Mouse (Mus musculus): Measurements from ENCODE around the gene Pde12.

Pde12 gene

GRCm38 (mm10) chr14:26643006-26643624 is 26.6 kb downstream of the Pde12 start:
- DNase-seq (ENCODE audit: low spot score), result no peak

GRCm38 (mm10) chr14:26639961-26640360 is 29.7 kb downstream of the Pde12 start:
- DNase-seq (ENCODE audit: low spot score), result peak; percentile 42

- DNase-seq (ENCODE audit: low spot score), result no peak
These were observed 30.4 kb downstream of the Pde12 start for GRCm38 (mm10) chr14:26639251-26639650.

GRCm38 (mm10) chr14:26638708-26639084 is 31.0 kb downstream of the Pde12 start:
- DNase-seq (ENCODE audit: low spot score), result peak; percentile 57

DNA sequence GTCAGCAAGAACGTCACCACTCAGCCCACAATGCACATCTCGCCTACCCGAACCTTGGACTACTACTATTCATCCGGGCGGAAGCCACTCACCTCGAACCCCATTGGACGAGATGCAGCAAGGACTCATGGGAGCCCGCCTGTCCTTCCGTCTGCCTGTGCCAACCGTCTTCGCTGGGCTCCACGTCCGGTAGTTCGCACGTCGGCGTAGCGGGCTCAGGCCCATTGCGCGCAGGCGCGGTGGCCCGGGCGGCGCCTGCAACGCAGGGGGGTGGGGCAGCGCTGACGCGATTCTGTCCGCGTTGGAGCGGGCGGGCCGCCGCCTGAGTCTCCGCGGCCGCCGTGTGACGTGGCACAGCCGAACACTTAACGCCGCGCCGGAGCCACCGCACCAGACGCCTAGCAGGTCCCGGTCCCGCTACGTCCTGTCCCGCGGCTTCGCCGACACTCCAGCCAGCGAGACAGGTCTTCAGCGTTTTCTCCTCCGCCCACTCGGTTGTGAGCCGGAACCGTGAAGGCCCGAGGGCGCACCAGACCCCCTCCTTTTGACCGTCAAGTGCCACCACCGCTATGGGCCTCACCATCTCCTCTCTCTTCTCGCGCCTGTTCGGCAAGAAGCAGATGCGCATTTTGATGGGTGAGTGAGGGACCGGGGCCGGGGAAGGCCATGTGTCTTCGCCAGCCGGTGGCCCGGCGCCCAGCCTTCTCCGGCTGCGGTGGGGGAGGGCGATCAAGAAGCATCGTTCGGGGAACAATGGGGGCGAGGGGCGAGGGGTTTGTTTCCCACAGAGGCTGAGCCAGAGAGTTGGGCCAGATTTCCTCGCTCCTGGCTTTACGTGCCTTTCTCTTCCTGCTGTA is 31.6 kb downstream of the Pde12 start, which contains the start of gene Arf4:
TSS of gene Arf4 (plus strand) at position 224 of the 857 bp plus-strand sequence.
- peak; percentile 97 for DNase-seq (ENCODE audit: low spot score)

DNA sequence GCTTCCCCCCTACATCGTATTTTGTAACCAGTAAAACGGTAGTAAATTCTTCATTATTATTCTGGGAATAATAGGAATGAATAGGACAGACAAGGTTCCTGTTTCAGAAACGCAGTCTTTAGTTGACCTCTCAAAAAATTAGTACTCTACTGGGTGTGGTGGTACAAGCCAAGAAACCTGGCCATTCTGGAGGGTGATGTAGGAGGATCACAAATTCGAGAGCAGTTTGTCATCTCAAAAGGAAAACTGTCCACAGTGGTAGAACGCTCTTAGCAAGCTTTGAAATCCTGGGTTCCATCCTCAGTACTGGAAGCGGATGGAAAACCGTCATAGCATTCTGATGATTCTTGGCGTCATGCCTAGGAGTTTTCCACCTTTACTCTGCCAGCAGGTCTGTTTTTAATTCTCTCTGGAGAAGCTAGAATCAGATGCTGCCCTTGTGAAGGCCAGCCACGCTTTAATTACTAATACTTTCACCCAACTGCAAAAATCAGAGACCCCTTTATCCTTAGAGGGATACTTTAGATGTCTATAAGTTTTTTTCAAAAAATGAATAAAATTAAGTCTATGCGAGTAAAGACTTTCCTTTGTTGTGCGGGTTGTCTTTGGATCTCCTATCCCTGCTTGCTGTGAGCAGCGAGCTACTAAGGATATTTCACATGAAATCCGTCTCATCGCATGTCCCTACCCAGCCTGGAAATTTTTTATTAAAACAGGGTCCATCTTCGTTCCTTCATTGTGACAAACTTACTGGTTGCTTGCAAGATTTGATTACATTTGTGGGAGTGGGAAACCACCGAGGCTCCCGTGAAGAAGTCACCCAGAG is 32.4 kb downstream of the Pde12 start:
- peak; percentile 72 for DNase-seq (ENCODE audit: low spot score)

DNA sequence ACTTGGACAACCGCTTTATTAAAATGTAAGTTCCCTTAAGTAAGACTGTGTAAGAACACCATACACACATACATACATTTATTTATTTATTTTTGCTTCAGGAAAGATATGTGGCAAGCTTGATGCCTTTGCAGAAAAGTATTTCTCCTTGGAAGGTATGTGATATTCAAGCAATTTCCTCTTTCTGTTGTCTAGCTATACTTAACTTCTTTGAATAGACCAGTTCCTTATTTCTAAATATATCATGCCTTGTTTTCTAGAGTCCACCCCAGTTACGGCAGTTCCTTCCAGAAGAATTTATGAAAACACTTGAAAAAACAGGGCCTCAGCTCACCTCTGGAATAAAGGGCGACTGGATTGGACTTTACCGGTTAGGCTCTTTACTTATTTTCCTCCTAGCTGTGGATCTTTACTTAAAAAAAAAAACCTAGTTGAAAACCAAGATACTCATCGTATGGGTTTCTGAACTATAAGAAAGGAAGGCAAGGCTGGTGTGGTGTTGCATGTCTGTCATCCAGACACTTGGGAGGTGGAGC is 43.0 kb downstream of the Pde12 start:
- DNase-seq (ENCODE audit: low spot score), result no peak

- no peak for DNase-seq (ENCODE audit: low spot score)
These were observed 44.4 kb downstream of the Pde12 start for GRCm38 (mm10) chr14:26625301-26625700.

DNA sequence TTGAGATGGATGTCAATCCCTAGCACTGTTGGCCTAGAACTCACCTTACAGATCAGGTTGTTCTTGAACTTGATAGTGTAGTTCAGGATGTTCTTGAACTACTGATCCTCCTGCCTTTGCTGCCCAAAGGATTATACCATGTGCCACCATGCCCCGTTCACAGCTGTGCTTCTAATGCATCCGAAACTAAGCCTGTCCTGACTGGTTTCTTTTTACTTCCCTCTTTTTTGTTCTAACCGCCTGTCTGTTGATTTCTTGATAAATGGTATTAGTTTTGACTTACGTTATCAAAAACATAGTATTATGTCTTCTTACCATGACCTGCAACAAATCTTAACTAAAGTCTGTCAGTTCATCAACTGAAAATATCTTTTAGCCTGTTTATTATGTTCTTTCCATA is 59.0 kb downstream of the Pde12 start:
- no peak for DNase-seq (ENCODE audit: low spot score)

All from MN1 (cell line).